Mouse (Mus musculus) heart, adult 2 months (tissue): Measurements from ENCODE around the gene Ada. TPM values are rescaled to one million over a fixed set of nuclear protein-coding genes. Genes with fewer than 3 reads are reported as not detected.

ENCODE experiments used
- DNase-seq, 2 experiments: peaks; one replicate each; pipeline ENCODE4 v3.0.0; 2021
- H3K27ac ChIP-seq: fragments of 200-600 bp; 2 replicates; pipeline ENCODE4 v1.8.1; 2022
- H3K27me3 ChIP-seq: fragments of 200-500 bp; 2 replicates; pipeline ENCODE4 v1.6.1; 2012; ENCODE audit warnings: mild to moderate bottlenecking, low read length, inconsistent platforms, mixed read lengths; ENCODE audit not compliant: control insufficient read depth, insufficient read depth
- H3K36me3 ChIP-seq: fragments of 200-500 bp; 2 replicates; pipeline ENCODE4 v1.6.1; 2012; ENCODE audit warnings: low read length, inconsistent platforms; ENCODE audit not compliant: control insufficient read depth, insufficient read depth
- H3K4me1 ChIP-seq: fragments of 200-500 bp; 2 replicates; pipeline ENCODE4 v1.6.1; 2011; ENCODE audit warnings: low read length; ENCODE audit not compliant: control insufficient read depth, insufficient read depth
- H3K4me3 ChIP-seq: fragments of 200-600 bp; 2 replicates; pipeline ENCODE4 v1.8.1; 2022
- H3K79me2 ChIP-seq: fragments of 200-500 bp; replicated peaks from 2 replicates; pipeline ENCODE4 v1.6.1; 2012; ENCODE audit warnings: mild to moderate bottlenecking, inconsistent platforms, low read length, moderate library complexity, mixed read lengths; ENCODE audit not compliant: control insufficient read depth, insufficient read depth
- H3K9ac ChIP-seq: fragments of 200-500 bp; 2 replicates; pipeline ENCODE4 v1.6.1; 2012; ENCODE audit warnings: low read depth, mild to moderate bottlenecking, control low read depth, inconsistent platforms, low read length, mixed read lengths
- CTCF ChIP-seq: fragments of 200-600 bp; IDR thresholded peaks from 2 replicates; pipeline ENCODE4 v1.8.1; 2022; ENCODE audit warnings: antibody characterized with exemption, mild to moderate bottlenecking, moderate library complexity
- EP300 ChIP-seq: fragments of 200-500 bp; IDR thresholded peaks from 2 replicates; pipeline ENCODE4 v1.6.1; 2011; ENCODE audit warnings: low read depth, low read length, control low read depth; ENCODE audit not compliant: insufficient read depth
- POLR2A ChIP-seq: fragments of 200-500 bp; IDR thresholded peaks from 2 replicates; pipeline ENCODE4 v1.6.1; 2011; ENCODE audit warnings: mild to moderate bottlenecking, low read depth, low read length, control low read depth; ENCODE audit not compliant: insufficient read depth
- WGBS: fragments of 180-500 bp; shearing (Covaris S2); methylation state at CpG from one replicate; pipeline ENCODE4 v1.1.7; 2018; 5-methylcytosine and 5-hydroxymethylcytosine counted together
- intact Hi-C: fragments of 180-260 bp; cut with DNase I; formaldehyde crosslinking; loops from one replicate; pipeline ENCODE4 v1.15.1; 2025
- polyA plus RNA-seq: library from polyadenylated mRNA; depleted of rRNA; stranded (reverse); fragments of >200 nt; gene quantifications from 2 replicates; pipeline ENCODE4 v1.2.3, GENCODE M21; 2012
- total RNA-seq, 2 experiments: library from RNA; stranded (reverse); gene quantifications; 2 replicates each; pipeline ENCODE4 v1.2.3; 2021

Gene Ada
- total and polyA plus RNA-seq, 3 experiments, result 0.61 to 1.0 (median 0.65) TPM

- DNase-seq, result no peak
- intact Hi-C loops, result loop anchor here (10.0 kb wide), 1 partner anchor 57 kb away; no protein-coding TSS in a partner anchor
- TF ChIP-seq POLR2A, result no peak
- TF ChIP-seq EP300, result no peak
- TF ChIP-seq CTCF, result no peak
These were observed 21.7 kb downstream of the Ada start for GRCm38 (mm10) chr2:163728300-163728699.

DNA sequence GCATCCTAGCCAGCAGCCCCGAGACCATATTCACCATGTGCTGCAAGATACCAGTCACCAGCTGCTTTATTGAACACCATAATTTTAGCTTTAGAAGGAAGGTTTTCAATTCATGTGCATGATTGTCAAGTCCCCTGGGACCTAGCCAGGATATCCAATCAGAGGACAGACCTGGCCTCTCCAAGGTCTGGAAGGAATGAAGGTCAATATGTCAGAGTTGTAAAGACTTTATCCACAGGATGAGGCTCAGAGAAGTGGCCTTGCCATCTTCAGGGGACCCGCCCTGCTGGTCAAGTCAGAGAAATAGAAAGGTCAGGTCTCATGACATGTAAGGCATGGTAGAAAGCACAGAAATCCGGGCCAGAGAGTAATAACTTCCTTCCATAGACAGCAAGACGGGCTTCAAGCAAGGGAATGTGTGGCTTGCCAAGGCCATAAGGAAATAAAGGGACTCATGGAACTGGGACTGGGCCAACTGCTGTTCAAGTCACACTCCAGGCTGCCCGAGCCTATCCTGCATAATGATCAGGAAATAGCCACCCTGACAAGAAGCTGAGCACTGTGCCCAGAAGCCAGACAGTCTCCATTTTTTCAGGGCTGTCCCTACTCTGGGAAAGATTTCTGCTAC lies 23.2 kb downstream of the Ada start:
- Histone ChIP-seq H3K4me1 (peaks cover 6% of the 10 kb centered on the region), H3K9ac (no peak overlapping the region), H3K27me3 (no peaks in the 10 kb centered on the region), H3K36me3 (no peaks in the 10 kb centered on the region), H3K79me2 (no peaks in the 10 kb centered on the region), H3K4me3 (no peak overlapping the region), H3K27ac (no peak overlapping the region)
- DNase-seq, result no peak
- no peak for TF ChIP-seq EP300
- no peak for TF ChIP-seq POLR2A
- no peak for TF ChIP-seq CTCF
- intact Hi-C loops, result loop anchor here (10.0 kb wide), 1 partner anchor 58 kb away; no protein-coding TSS in a partner anchor
- 35% methylated on average over 5 of the region's 5 CpGs for WGBS

More at GRCm38 (mm10) chr2:163728300-163728699, 21.7 kb downstream of the Ada start:
- no peak overlapping the region for H3K4me3 ChIP-seq
- H3K36me3 ChIP-seq, result no peaks in the 10 kb centered on the region
- H3K9ac ChIP-seq, result no peak overlapping the region
- H3K4me1 ChIP-seq, result peaks cover 9% of the 10 kb centered on the region
- WGBS, result 87% methylated on average over 4 of the region's 4 CpGs
- H3K27me3 ChIP-seq, result no peaks in the 10 kb centered on the region
- no peaks in the 10 kb centered on the region for H3K79me2 ChIP-seq
- no peak overlapping the region for H3K27ac ChIP-seq

- Histone ChIP-seq H3K36me3 (no peaks in the 10 kb centered on the region), H3K27me3 (no peaks in the 10 kb centered on the region), H3K4me3 (no peak overlapping the region), H3K79me2 (no peaks in the 10 kb centered on the region), H3K4me1 (peaks cover 11% of the 10 kb centered on the region), H3K27ac (no peak overlapping the region), H3K9ac (no peak overlapping the region)
- no peak for TF ChIP-seq CTCF
- TF ChIP-seq EP300, result no peak
- TF ChIP-seq POLR2A, result no peak
- peak in 1 of 2 experiments; percentile 29 for DNase-seq
- intact Hi-C loops, result loop anchor here (10.0 kb wide), 1 partner anchor 62 kb away; no protein-coding TSS in a partner anchor
- WGBS, result 50% methylated on average over 7 of the region's 7 CpGs
These were observed 27.5 kb downstream of the Ada start for GRCm38 (mm10) chr2:163722550-163722949.

GRCm38 (mm10) chr2:163719616-163720015 lies 30.4 kb downstream of the Ada start:
- H3K27ac ChIP-seq, result no peak overlapping the region
- H3K4me3 ChIP-seq, result no peak overlapping the region
- no peak for TF ChIP-seq CTCF
- no peak for TF ChIP-seq EP300
- no peak for TF ChIP-seq POLR2A
- no peaks in the 10 kb centered on the region for H3K27me3 ChIP-seq
- H3K79me2 ChIP-seq, result no peaks in the 10 kb centered on the region
- intact Hi-C loops, result loop anchor here (1.0 to 10.0 kb wide), 6 partner anchors 42 to 185 kb away; partner anchors contain the start of genes Ccn5, Serinc3 and Ttpal
- no peaks in the 10 kb centered on the region for H3K36me3 ChIP-seq
- H3K9ac ChIP-seq, result no peak overlapping the region
- DNase-seq, result no peak
- WGBS, result 53% methylated on average over 4 of the region's 4 CpGs
- H3K4me1 ChIP-seq, result peaks cover 15% of the 10 kb centered on the region

DNA sequence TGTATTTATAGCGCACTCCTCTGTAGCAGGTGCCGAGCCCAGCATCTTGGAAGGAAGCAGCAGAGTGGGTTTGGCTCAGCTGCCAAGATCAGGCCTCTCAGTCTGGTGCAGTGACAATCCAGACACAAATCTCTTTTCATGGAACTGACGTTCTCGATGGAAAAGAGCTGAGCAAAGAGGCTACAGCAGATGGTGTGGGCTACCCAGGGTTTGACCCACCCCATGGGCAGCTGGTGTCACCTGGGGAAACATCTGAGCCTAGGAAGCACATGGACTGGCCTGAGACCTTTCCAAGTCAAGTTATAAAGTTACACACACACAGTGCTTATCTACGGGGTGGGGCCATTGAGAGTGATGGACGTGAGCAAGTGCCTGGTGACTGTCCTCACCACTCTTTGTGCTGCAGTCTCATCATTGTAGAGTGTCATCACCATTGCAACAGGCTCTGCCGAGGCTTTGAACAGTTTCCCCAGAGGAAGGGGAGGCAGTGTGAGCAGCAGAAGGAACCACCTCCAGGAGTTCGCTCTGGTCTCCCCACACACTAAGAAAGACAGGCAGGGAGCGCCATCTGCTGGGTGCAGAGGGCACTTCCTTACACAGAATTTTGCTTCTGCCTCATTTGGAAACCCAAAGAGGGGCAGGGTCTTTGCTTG lies 31.0 kb downstream of the Ada start:
- H3K36me3 ChIP-seq, result no peaks in the 10 kb centered on the region
- TF ChIP-seq POLR2A (peak; percentile 42; the same call in 1 of the 2 replicates), CTCF (no peak; the same call in none of the 2 replicates), EP300 (peak; percentile 92)
- no peaks in the 10 kb centered on the region for H3K27me3 ChIP-seq
- H3K27ac ChIP-seq, result peak overlapping the region; percentile 60
- DNase-seq, result peak; percentile 81 to 89
- intact Hi-C loops, result loop anchor here (1.0 to 5.0 kb wide), 5 partner anchors 42 to 185 kb away; partner anchors contain the start of genes Ccn5, Serinc3 and Ttpal
- no peak overlapping the region for H3K9ac ChIP-seq
- peaks cover 15% of the 10 kb centered on the region for H3K4me1 ChIP-seq
- no peak overlapping the region for H3K4me3 ChIP-seq
- no peaks in the 10 kb centered on the region for H3K79me2 ChIP-seq
- WGBS, result 17% methylated on average over 9 of the region's 9 CpGs

GRCm38 (mm10) chr2:163718526-163718925 lies 31.5 kb downstream of the Ada start:
- H3K4me1 ChIP-seq, result peaks cover 17% of the 10 kb centered on the region
- DNase-seq, result peak in 1 of 2 experiments; percentile 25
- peak overlapping the region; percentile 60 for H3K27ac ChIP-seq
- no peaks in the 10 kb centered on the region for H3K79me2 ChIP-seq
- H3K9ac ChIP-seq, result no peak overlapping the region
- intact Hi-C loops, result loop anchor here (2.0 to 5.0 kb wide), 3 partner anchors 41 to 104 kb away; partner anchors contain the start of genes Ccn5 and Serinc3
- H3K36me3 ChIP-seq, result no peaks in the 10 kb centered on the region
- TF ChIP-seq CTCF (no peak), EP300 (no peak), POLR2A (no peak)
- H3K27me3 ChIP-seq, result no peaks in the 10 kb centered on the region
- WGBS, result 33% methylated on average over 2 of the region's 2 CpGs
- H3K4me3 ChIP-seq, result no peak overlapping the region
